Mouse (Mus musculus): ENCODE data around the gene Hoxc8. TPM values are rescaled to one million over a fixed set of nuclear protein-coding genes. Genes with fewer than 3 reads are reported as not detected.
A peak's percentile ranks its signal among the peaks of the same experiment; 100 is the strongest.

Hoxc8 gene
- total RNA-seq, 2 experiments from 2014 or later, result 1.5 to 2.0 TPM

- peak; percentile 70 to 74 for DNase-seq
- intact Hi-C loops (cut with DNase I), result loop anchor here (2.0 kb wide), 2 partner anchors 13 to 343 kb away; partner anchors contain the start of gene Hoxc9
Observed at GRCm38 (mm10) chr15:102963671-102964640, 26.5 kb upstream of the Hoxc8 start.

GRCm38 (mm10) chr15:102965003-102965891 is 25.2 kb upstream of the Hoxc8 start:
- intact Hi-C loops (cut with DNase I), result loop anchor here (2.0 to 5.0 kb wide), 2 partner anchors 217 to 342 kb away; no protein-coding TSS in a partner anchor
- DNase-seq, result peak in 1 of 2 experiments; percentile 56

- intact Hi-C loops (cut with DNase I), result loop anchor here (2.0 to 5.0 kb wide), 2 partner anchors 216 to 341 kb away; no protein-coding TSS in a partner anchor
- peak; percentile 91 to 96 for DNase-seq
Observed at GRCm38 (mm10) chr15:102965892-102966775, 24.3 kb upstream of the Hoxc8 start.

- peak in 1 of 2 experiments; percentile 61 for DNase-seq
- intact Hi-C loops (cut with DNase I), result loop anchor here (5.0 kb wide), 1 partner anchor 215 kb away; no protein-coding TSS in a partner anchor
Observed at GRCm38 (mm10) chr15:102966776-102967311, 23.6 kb upstream of the Hoxc8 start, which contains the start of gene Hoxc10. Gene Hoxc10 (plus strand): TSS chr15:102966796.

- no peak for DNase-seq
- intact Hi-C loops (cut with DNase I), result loop anchor here (5.0 kb wide), 1 partner anchor 215 kb away; no protein-coding TSS in a partner anchor
Observed at GRCm38 (mm10) chr15:102967312-102967510, 23.2 kb upstream of the Hoxc8 start, which contains the start of gene Hoxc5. Gene Hoxc5 (plus strand): TSS chr15:102967443.

- no peak for DNase-seq
- intact Hi-C loops (cut with DNase I), result loop anchor here (5.0 kb wide), 1 partner anchor 215 kb away; no protein-coding TSS in a partner anchor
Observed at GRCm38 (mm10) chr15:102967511-102968397, 22.7 kb upstream of the Hoxc8 start.

- intact Hi-C loops (cut with DNase I), result loop anchor here (5.0 kb wide), 1 partner anchor 213 kb away; no protein-coding TSS in a partner anchor
- DNase-seq, result no peak
Observed at GRCm38 (mm10) chr15:102969296-102969695, 21.1 kb upstream of the Hoxc8 start.

GRCm38 (mm10) chr15:102970740-102971139 is 19.7 kb upstream of the Hoxc8 start:
- no peak for DNase-seq
- intact Hi-C loops (cut with DNase I), result no loop called here

- DNase-seq, result no peak
- intact Hi-C loops (cut with DNase I), result no loop called here
Observed at GRCm38 (mm10) chr15:102972254-102972653, 18.2 kb upstream of the Hoxc8 start.

- intact Hi-C loops (cut with DNase I), result no loop called here
Observed at GRCm38 (mm10) chr15:102972753-102973152, 17.7 kb upstream of the Hoxc8 start.

GRCm38 (mm10) chr15:102975034-102975433 is 15.4 kb upstream of the Hoxc8 start:
- intact Hi-C loops (cut with DNase I), result no loop called here
- DNase-seq, result no peak

More at GRCm38 (mm10) chr15:102972753-102973152, 17.7 kb upstream of the Hoxc8 start:
- DNase-seq, result no peak

- intact Hi-C loops (cut with DNase I), result loop anchor here (2.0 kb wide), 1 partner anchor 13 kb away; no protein-coding TSS in a partner anchor
- peak in 1 of 2 experiments; percentile 50 for DNase-seq
Observed at GRCm38 (mm10) chr15:102975688-102976111, 14.7 kb upstream of the Hoxc8 start.

GRCm38 (mm10) chr15:102976171-102976570 is 14.2 kb upstream of the Hoxc8 start, which contains the start of gene Hoxc9:
Gene Hoxc9 (plus strand): TSS chr15:102976439.
- intact Hi-C loops (cut with DNase I), result loop anchor here (2.0 kb wide), 1 partner anchor 13 kb away; no protein-coding TSS in a partner anchor
- DNase-seq, result peak in 1 of 2 experiments; percentile 42

GRCm38 (mm10) chr15:102976631-102977422 is 13.6 kb upstream of the Hoxc8 start:
- DNase-seq, result peak in 1 of 2 experiments; percentile 47
- intact Hi-C loops (cut with DNase I), result loop anchor here (2.0 kb wide), 1 partner anchor 14 kb away; no protein-coding TSS in a partner anchor

- intact Hi-C loops (cut with DNase I), result loop anchor here (2.0 kb wide), 1 partner anchor 15 kb away; no protein-coding TSS in a partner anchor
- no peak for DNase-seq
Observed at GRCm38 (mm10) chr15:102977423-102977974, 12.9 kb upstream of the Hoxc8 start.
